Mouse (Mus musculus) CH12F3 (cell line): ENCODE measurements around the gene Ccdc85c.

Experiments
- in situ Hi-C: fragments of 300-500 bp; cut with MboI; formaldehyde crosslinking; loops from 2 replicates; pipeline ENCODE4 v1.14.3; 2020; ENCODE audit warnings: low sequenced_read_pairs

Ccdc85c gene

GRCm38 (mm10) chr12:108242243-108242745 is 32.9 kb downstream of the Ccdc85c start:
- in situ Hi-C loops: no loop called here

GRCm38 (mm10) chr12:108241626-108242025 is 33.6 kb downstream of the Ccdc85c start:
- in situ Hi-C loops: no loop called here

GRCm38 (mm10) chr12:108240953-108241588 is 34.2 kb downstream of the Ccdc85c start:
- in situ Hi-C loops: no loop called here

- in situ Hi-C loops: no loop called here
These were observed 34.8 kb downstream of the Ccdc85c start for GRCm38 (mm10) chr12:108240401-108240890.

- in situ Hi-C loops: loop anchor here (10.0 kb wide), 1 partner anchor 55 kb away; no protein-coding TSS in a partner anchor
These were observed 35.8 kb downstream of the Ccdc85c start for GRCm38 (mm10) chr12:108239441-108239840.

- in situ Hi-C loops: loop anchor here (10.0 kb wide), 1 partner anchor 56 kb away; no protein-coding TSS in a partner anchor
These were observed 36.7 kb downstream of the Ccdc85c start for GRCm38 (mm10) chr12:108238395-108239035.

GRCm38 (mm10) chr12:108237300-108238006 is 37.8 kb downstream of the Ccdc85c start:
- in situ Hi-C loops: loop anchor here (10.0 kb wide), 1 partner anchor 57 kb away; no protein-coding TSS in a partner anchor

GRCm38 (mm10) chr12:108235976-108236555 is 39.2 kb downstream of the Ccdc85c start:
- in situ Hi-C loops: loop anchor here (10.0 kb wide), 1 partner anchor 59 kb away; no protein-coding TSS in a partner anchor

GRCm38 (mm10) chr12:108234832-108235602 is 40.2 kb downstream of the Ccdc85c start:
- in situ Hi-C loops: loop anchor here (10.0 kb wide), 1 partner anchor 60 kb away; no protein-coding TSS in a partner anchor

- in situ Hi-C loops: loop anchor here (10.0 kb wide), 1 partner anchor 61 kb away; no protein-coding TSS in a partner anchor
These were observed 41.5 kb downstream of the Ccdc85c start for GRCm38 (mm10) chr12:108233736-108234135.

GRCm38 (mm10) chr12:108231901-108232300 is 43.3 kb downstream of the Ccdc85c start:
- in situ Hi-C loops: loop anchor here (10.0 kb wide), 1 partner anchor 63 kb away; no protein-coding TSS in a partner anchor

GRCm38 (mm10) chr12:108230821-108231794 is 44.1 kb downstream of the Ccdc85c start:
- in situ Hi-C loops: loop anchor here (10.0 kb wide), 1 partner anchor 64 kb away; no protein-coding TSS in a partner anchor

GRCm38 (mm10) chr12:108230077-108230476 is 45.1 kb downstream of the Ccdc85c start:
- in situ Hi-C loops: loop anchor here (10.0 kb wide), 1 partner anchor 65 kb away; no protein-coding TSS in a partner anchor

GRCm38 (mm10) chr12:108227527-108227926 is 47.7 kb downstream of the Ccdc85c start:
- in situ Hi-C loops: no loop called here

- in situ Hi-C loops: no loop called here
These were observed 48.3 kb downstream of the Ccdc85c start for GRCm38 (mm10) chr12:108226941-108227340.

GRCm38 (mm10) chr12:108226216-108226615 is 49.0 kb downstream of the Ccdc85c start:
- in situ Hi-C loops: no loop called here

GRCm38 (mm10) chr12:108225781-108226180 is 49.4 kb downstream of the Ccdc85c start:
- in situ Hi-C loops: no loop called here

- in situ Hi-C loops: no loop called here
These were observed 51.9 kb downstream of the Ccdc85c start for GRCm38 (mm10) chr12:108223357-108223756.
